Comparison of ENCODE assay signal across 9 mouse cellular contexts in the genomic region with DNA sequence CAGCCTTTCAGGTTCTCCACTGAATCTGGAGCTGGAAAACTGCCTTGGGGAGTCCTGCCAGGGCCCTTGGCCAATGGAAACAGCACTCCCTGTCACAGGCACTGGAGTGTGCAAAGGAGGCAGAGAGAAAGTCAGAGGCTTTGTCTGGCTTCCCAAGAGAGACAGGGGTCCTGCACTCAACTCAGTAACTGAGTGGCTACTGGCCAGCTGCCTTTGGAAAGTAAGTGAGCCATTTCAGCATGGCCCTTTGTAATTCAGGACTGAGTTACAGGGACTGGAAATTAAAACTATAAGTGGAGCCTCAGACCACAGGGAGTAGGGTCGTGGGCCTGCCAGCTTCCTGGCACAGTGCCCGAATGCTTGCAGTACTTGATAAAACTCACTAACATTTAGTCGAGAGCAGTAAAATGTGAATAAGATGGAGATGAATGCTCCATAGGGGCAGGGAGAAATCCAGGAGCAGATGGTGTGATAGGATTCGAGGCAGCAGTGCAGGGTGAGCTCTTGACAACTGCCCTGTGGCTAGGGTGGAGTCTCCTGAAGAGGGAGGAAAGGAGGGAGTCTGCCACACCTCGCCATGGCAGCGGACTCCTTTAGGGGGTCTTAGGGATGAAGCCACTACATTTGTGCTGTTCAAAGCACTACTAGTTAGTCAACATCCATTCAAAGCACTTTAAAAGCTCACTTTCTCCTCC. TPM values are rescaled to one million over a fixed set of nuclear protein-coding genes. Genes with fewer than 3 reads are reported as not detected.
DNase-seq lines count a peak whose midpoint lies in the region; ATAC-seq lines count a peak whose summit lies in the region.
"Had no signal": no experiment of that assay in that cellular context is flagged by ENCODE, and none has a peak within 500 bp of the region (broad histone marks: within the 10 kb centered on the region; RNA-seq: fewer than 3 reads in every experiment).

No protein-coding gene starts in this region.

- peak; percentile 49; the same call in 1 of the 2 replicates for ATAC-seq in hindbrain, embryonic 11.5 days (ENCODE audit: low FRiP score)
- peak; percentile 76 for ATAC-seq in stomach, embryonic 15.5 days (ENCODE audit: insufficient read depth, low FRiP score, low read depth)

- H3K9ac ChIP-seq in hindbrain, embryonic 11.5 days (ENCODE audit: low read depth, low read length) = no peak overlapping the region
- H3K9ac ChIP-seq in stomach, embryonic 15.5 days = no peak overlapping the region

- no peak overlapping the region for H3K4me2 ChIP-seq in hindbrain, embryonic 11.5 days (replicated peaks; ENCODE audit: low read depth, low read length)
- H3K4me2 ChIP-seq in stomach, embryonic 15.5 days = no peak overlapping the region

- no peaks in the 10 kb centered on the region for H3K27me3 ChIP-seq in hindbrain, embryonic 11.5 days (ENCODE audit: control insufficient read depth, insufficient read depth, low read length)
- H3K27me3 ChIP-seq in stomach, embryonic 15.5 days (replicated peaks) = no peaks in the 10 kb centered on the region

- peak; percentile 35 for DNase-seq in MN1 (ENCODE audit: low spot score)
- DNase-seq in cerebellum, adult 11-12 months = peak; percentile 82
- peak; percentile 45 to 53 for DNase-seq in frontal cortex, postnatal 25 days (ENCODE audit: low spot score in 2 of 2)
- DNase-seq in hindbrain, embryonic 11.5 days (ENCODE audit: low spot score) = peak; percentile 17
- DNase-seq in layer of hippocampus, adult 9-11 months = peak; percentile 73
- DNase-seq in lung, postnatal 25 days (ENCODE audit: low spot score) = peak; percentile 65
- DNase-seq in T-cell, adult 2 months (ENCODE audit: low spot score) = no peak

- H3K36me3 ChIP-seq in hindbrain, embryonic 11.5 days (ENCODE audit: control insufficient read depth, insufficient read depth, low read length) = no peaks in the 10 kb centered on the region
- no peaks in the 10 kb centered on the region for H3K36me3 ChIP-seq in stomach, embryonic 15.5 days

- H3K9me3 ChIP-seq in hindbrain, embryonic 11.5 days (ENCODE audit: control insufficient read depth, low read length) = no peaks in the 10 kb centered on the region
- no peaks in the 10 kb centered on the region for H3K9me3 ChIP-seq in stomach, embryonic 15.5 days

- 0 out of 2 replicates have a peak, but pooled peaks cover 3% of the 10 kb centered on the region for H3K4me1 ChIP-seq in hindbrain, embryonic 11.5 days (replicated peaks; ENCODE audit: control insufficient read depth, insufficient read depth, low read length)
- peaks cover 16% of the 10 kb centered on the region for H3K4me1 ChIP-seq in stomach, embryonic 15.5 days

- no peak overlapping the region for H3K4me3 ChIP-seq in hindbrain, embryonic 11.5 days (ENCODE audit: low read depth, low read length)
- H3K4me3 ChIP-seq in stomach, embryonic 15.5 days (replicated peaks) = no peak overlapping the region
- H3K4me3 ChIP-seq: megakaryocyte, embryonic 14.5 days had no signal

- 0 out of 2 replicates have a peak overlapping the region, but pooled peaks have one; percentile 24 for H3K27ac ChIP-seq in hindbrain, embryonic 11.5 days (ENCODE audit: low read depth, low read length)
- H3K27ac ChIP-seq in stomach, embryonic 15.5 days = peak overlapping the region; percentile 71

- 56% methylated on average over 6 of the region's 6 CpGs for WGBS in hindbrain, embryonic 11.5 days
- WGBS in stomach, embryonic 15.5 days = 36% methylated on average over 6 of the region's 6 CpGs

RNA-seq across cellular contexts. Expression of a gene that starts 35.4 kb away (rescaled TPM):
- polyA plus RNA-seq in hindbrain, embryonic 11.5 days (2014; fragmentation: Nextera tagmentation; extraction: Ambion mirVana) = 5.7 and 6.3 TPM in 2 replicates
- polyA plus RNA-seq in stomach, embryonic 15.5 days (2015; fragmentation: Nextera tagmentation; extraction: Ambion mirVana) = 4.7 and 6.7 TPM in 2 replicates
